Mouse (Mus musculus) E14TG2a.4 (cell line): ENCODE measurements around the gene Fam117a.

Experiments used
- H3K27me3 ChIP-seq: 2 replicates; pipeline ENCODE4 v1.6.1; 2014; ENCODE audit warnings: low read length, control low read depth; ENCODE audit not compliant: insufficient read depth
- H3K36me3 ChIP-seq: 2 replicates; pipeline ENCODE4 v1.6.1; 2014; ENCODE audit warnings: low read length, control low read depth; ENCODE audit not compliant: insufficient read depth
- H3K4me1 ChIP-seq: replicated peaks from 2 replicates; pipeline ENCODE4 v1.6.1; 2014; ENCODE audit warnings: low read depth, low read length, control low read depth
- H3K4me3 ChIP-seq: replicated peaks from 2 replicates; pipeline ENCODE4 v1.5.1; 2014; ENCODE audit warnings: mild to moderate bottlenecking, low read length
- H3K9me3 ChIP-seq: 2 replicates; pipeline ENCODE4 v1.6.1; 2014; ENCODE audit warnings: low read length, control low read depth
- CTCF ChIP-seq: conservative IDR thresholded peaks from 2 replicates; pipeline ENCODE4 v1.5.1; 2014; ENCODE audit warnings: low read length
- NANOG ChIP-seq: IDR thresholded peaks from 2 replicates; pipeline ENCODE4 v1.6.1; 2014; ENCODE audit warnings: borderline replicate concordance, low read length, mixed read lengths
- POU5F1 ChIP-seq: IDR thresholded peaks from 2 replicates; pipeline ENCODE4 v1.6.1; 2014; ENCODE audit warnings: low read length, borderline replicate concordance

Gene Fam117a

DNA sequence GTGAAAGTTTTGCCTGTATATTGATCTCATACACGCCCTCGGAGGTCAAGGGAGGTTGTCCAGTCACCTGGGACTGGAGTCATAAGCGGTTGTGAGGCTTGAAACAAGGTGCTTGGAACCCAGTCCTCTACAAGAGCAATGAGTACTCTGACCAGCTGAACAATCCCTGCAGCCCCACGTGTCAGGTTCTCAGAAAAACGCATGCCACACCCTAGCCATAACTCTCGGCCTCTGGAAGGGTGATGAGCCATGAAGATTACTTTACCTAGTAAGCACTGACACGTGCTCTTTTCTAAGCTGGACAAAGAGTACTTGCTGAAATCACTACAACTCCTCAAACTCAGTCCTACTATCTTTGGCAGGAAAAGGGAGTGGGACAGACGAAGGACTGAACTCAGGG lies 29.3 kb upstream of the Fam117a start:
- Histone ChIP-seq H3K4me1 (peaks cover 66% of the 10 kb centered on the region), H3K4me3 (peak overlapping the region; percentile 97), H3K27me3 (no peaks in the 10 kb centered on the region), H3K9me3 (no peaks in the 10 kb centered on the region), H3K36me3 (peaks cover 51% of the 10 kb centered on the region)
- TF ChIP-seq CTCF (no peak), POU5F1 (no peak), NANOG (no peak)

DNA sequence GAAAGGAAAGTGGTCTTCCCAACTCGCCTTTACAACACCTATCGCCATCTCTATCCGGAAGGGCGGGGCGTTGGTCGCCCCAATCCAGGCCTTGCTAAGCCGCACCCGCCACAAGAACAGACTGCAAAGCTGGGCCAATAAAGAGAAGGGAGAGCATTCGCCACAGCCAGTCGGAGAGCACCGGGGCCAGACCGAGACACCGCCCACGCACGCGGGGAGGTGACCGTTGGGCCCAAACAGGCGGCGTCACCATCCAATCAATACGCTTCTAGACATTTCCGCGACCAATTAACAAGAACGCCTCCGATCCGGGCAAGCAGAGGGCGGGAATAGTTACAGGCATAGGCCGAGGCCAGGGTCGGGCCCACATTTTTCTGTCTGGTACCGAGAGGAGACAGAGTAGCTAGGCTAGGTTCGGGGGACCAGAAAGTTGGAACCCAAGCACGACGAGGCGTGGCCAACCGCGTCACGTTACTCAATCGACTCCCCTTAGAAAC lies 27.3 kb upstream of the Fam117a start:
- no peaks in the 10 kb centered on the region for H3K27me3 ChIP-seq
- peaks cover 65% of the 10 kb centered on the region for H3K4me1 ChIP-seq
- no peaks in the 10 kb centered on the region for H3K9me3 ChIP-seq
- H3K4me3 ChIP-seq, result peak overlapping the region; percentile 97
- H3K36me3 ChIP-seq, result peaks cover 31% of the 10 kb centered on the region
- TF ChIP-seq POU5F1 (no peak), CTCF (no peak), NANOG (no peak)

DNA sequence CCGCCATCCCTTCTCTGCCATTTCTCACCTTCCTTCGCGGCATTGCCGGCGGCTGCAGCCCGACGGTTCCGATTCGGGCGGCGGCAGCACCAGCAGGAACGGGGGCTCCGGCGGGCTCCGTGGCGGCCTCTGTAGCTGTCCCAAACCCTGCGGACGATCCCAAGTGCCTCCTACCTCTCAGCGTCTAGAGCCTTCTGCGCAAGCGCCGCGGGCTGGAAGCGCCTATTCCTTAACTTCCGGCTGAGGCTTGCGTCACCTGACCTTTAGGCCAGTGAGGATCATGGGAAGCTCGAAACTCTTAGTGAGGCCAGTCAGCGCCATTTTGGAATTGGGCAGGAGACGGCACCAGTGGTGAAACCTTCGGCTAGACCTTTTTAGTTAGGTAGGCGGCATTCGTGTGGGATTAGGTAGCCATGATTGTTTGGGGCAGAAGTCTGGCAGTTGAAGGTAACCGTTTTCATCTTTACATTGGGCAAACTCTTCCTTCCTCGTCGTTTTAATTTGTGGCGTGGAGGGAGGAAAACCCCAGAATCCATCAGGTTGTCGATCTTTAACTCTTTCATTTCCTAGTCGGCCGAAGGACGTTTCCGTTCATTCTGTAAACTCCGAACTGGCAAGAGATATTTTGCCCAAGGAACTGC lies 26.7 kb upstream of the Fam117a start, which contains the start of gene Kat7:
Gene Kat7 (minus strand): TSS at position 240 of the 641 bp plus-strand sequence.
- H3K27me3 ChIP-seq, result no peaks in the 10 kb centered on the region
- H3K4me3 ChIP-seq, result peak within 1 kb of the TSS; percentile 97
- peaks cover 25% of the 10 kb centered on the region for H3K36me3 ChIP-seq
- no peaks in the 10 kb centered on the region for H3K9me3 ChIP-seq
- H3K4me1 ChIP-seq, result peaks cover 65% of the 10 kb centered on the region
- no peak for TF ChIP-seq NANOG
- no peak for TF ChIP-seq CTCF
- TF ChIP-seq POU5F1, result no peak

DNA sequence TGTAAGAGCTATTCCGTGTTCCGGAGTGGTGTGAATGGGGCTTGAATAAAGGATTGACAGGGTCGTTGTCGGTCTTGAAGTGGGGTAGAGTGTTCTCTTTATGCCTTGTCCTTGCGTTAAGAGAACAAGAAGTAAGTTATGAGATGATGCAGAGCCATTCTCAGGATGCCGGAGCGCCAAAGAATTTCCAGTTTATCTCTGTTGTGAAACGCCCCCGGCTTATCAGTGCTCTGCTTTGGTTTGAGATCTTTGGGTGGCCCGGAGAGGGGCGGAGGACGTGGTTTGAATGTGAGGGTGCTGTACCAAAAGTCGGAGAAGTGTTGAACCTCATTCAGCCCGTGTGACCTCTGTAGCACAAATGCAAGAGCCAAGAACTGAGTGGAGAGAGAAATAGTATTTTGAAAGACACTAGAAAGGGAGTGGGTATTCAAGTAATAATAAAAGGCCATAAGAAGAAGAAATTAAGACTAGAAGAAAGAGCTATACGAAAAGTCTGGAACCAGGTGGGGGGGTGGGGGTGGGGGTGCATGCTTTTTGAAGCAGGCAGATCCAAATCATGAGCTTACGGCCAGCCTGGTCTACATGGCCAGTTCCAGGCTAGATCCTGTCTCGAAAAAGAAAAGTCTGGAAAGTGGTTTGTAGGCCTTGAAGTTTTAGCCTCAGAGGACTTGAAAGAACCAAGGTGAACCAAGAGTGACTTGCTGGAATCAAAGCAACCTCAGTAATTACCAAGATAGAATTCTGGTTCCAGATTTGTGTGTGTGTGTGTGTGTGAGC lies 26.0 kb upstream of the Fam117a start:
- Histone ChIP-seq H3K9me3 (no peaks in the 10 kb centered on the region), H3K4me1 (peaks cover 65% of the 10 kb centered on the region), H3K4me3 (peak overlapping the region; percentile 97), H3K27me3 (no peaks in the 10 kb centered on the region), H3K36me3 (peaks cover 18% of the 10 kb centered on the region)
- no peak for TF ChIP-seq CTCF

DNA sequence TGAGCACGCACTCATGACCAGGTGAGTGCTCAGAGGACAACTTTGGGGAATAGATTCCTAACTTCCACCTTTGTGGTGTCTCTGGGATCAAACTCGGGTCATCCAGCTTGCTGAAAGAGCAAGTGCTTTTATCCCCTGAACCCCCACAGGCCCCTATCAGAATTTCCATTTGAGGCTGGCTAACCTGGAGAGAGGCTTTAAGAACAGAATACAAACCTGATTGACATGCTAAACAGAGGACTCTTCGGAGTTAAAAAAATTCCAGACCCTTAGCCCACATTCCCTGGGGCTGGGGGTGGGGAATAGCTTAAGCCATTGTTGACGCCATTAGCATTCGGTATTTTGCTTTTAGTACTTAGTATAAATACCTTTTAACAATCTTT lies 25.4 kb upstream of the Fam117a start:
- Histone ChIP-seq H3K36me3 (peaks cover 12% of the 10 kb centered on the region), H3K4me1 (peaks cover 65% of the 10 kb centered on the region), H3K9me3 (no peaks in the 10 kb centered on the region), H3K27me3 (no peaks in the 10 kb centered on the region), H3K4me3 (peak overlapping the region; percentile 97)
- TF ChIP-seq POU5F1 (peak; percentile 69), NANOG (peak; percentile 96), CTCF (no peak)

DNA sequence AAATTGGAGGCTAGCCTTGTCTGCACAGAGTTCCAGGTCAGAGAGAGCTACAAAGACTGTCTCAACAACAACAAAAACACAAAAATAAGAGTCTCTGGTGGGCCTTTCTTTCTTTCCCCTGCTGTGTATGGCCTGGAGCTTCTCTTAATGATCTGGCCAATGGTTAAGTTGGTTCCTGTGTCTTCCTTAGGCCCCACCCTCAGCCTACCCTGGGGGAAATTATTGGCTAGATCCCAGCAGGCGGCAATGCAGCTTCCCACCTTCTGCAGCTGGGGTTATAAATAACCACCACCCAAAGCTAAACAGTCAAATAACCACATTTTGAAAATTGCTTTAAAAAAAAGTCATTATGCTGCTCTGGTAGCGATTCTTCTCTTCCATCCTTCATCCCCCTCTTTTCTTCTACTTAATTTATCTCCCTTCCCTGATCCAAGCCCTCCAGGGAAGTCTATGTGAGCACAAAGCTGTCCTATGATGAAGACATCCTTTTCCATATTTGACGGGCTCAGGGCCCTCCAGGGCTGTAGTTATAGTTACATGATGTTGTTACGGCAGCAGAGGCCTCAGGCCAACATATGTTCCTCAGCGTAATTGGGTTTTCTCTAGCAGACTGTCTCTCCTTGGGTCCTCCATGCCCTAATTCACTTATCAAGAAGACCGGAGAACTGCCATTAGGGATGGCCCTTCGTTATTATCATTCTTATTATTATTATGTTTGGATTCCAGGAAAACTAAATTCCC lies 21.4 kb upstream of the Fam117a start:
- peaks cover 7% of the 10 kb centered on the region for H3K36me3 ChIP-seq
- TF ChIP-seq NANOG (no peak), POU5F1 (no peak)
- H3K4me1 ChIP-seq, result peaks cover 56% of the 10 kb centered on the region

DNA sequence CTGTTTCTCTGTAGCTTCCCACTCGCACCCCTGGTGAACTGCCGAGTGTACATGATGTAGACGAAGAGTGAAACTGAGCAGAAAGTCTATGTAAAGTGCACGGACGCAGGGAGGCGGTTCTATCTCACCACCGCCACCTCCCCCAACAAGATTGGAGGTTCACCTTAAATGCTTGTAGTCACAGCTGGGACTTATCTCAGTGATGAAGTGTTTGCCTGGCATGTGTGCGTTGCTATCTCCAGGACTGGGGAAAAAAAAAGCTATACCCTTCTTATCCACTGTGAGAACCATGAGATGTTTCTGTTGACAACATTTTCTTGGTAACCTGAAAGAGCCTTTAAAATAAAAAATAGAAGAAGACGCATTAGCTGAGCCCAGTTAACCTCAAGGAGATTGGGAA lies 18.7 kb upstream of the Fam117a start:
- no peaks in the 10 kb centered on the region for H3K9me3 ChIP-seq
- no peaks in the 10 kb centered on the region for H3K27me3 ChIP-seq
- peaks cover 7% of the 10 kb centered on the region for H3K36me3 ChIP-seq
- TF ChIP-seq POU5F1, result no peak
- no peak for TF ChIP-seq CTCF
- TF ChIP-seq NANOG, result no peak
- H3K4me1 ChIP-seq, result peaks cover 42% of the 10 kb centered on the region
- H3K4me3 ChIP-seq, result no peak overlapping the region

More for the DNA sequence above, 21.4 kb upstream of the Fam117a start:
- H3K9me3 ChIP-seq, result no peaks in the 10 kb centered on the region
- H3K4me3 ChIP-seq, result peak overlapping the region; percentile 17; the same call in 1 of the 2 replicates
- H3K27me3 ChIP-seq, result no peaks in the 10 kb centered on the region

DNA sequence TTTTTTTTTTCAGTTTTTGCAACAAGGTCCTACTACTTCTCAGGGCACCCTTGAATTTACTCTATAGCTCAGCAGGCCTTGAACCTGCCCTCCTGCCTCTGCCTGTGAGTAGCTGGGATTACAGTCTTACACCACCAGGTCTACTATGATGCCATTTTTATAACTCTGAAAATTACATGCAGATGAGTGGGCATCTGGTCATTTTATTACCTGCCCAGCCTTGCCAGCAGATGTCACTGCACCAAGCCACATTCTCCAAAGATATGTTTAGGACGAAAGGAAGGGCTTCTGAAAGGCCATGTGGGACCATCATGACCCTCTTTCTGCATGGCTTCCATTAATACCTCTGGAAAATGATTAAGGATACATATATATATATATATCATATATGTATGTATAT lies 17.3 kb upstream of the Fam117a start:
- Histone ChIP-seq H3K9me3 (no peaks in the 10 kb centered on the region), H3K4me1 (peaks cover 33% of the 10 kb centered on the region), H3K27me3 (0 out of 2 replicates have a peak, but pooled peaks cover under 1% of the 10 kb centered on the region), H3K4me3 (no peak overlapping the region), H3K36me3 (peaks cover 7% of the 10 kb centered on the region)
- no peak for TF ChIP-seq CTCF
- no peak for TF ChIP-seq NANOG
- TF ChIP-seq POU5F1, result no peak

DNA sequence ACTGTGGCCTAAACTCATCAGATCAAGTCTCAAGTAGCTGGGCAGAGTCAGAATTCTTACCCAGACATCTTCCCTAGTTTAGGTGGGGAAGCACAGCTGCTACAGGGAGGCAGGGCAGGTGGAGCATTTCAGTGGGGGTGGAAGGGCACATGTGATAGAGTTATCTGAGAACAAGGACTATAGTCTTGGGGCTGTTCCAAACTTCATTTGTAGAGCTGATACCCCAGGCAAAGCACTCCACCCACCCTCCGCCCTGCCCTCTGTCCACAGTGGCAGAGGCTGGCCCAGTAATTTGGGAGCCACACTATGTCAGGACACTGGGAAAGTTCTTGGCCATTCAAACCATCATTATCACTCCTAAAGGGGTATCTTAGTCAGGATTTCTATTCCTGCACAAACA lies 16.8 kb upstream of the Fam117a start:
- H3K4me3 ChIP-seq, result no peak overlapping the region
- TF ChIP-seq CTCF (no peak), POU5F1 (no peak), NANOG (no peak)
- no peaks in the 10 kb centered on the region for H3K9me3 ChIP-seq
- H3K27me3 ChIP-seq, result 0 out of 2 replicates have a peak, but pooled peaks cover 5% of the 10 kb centered on the region
- H3K36me3 ChIP-seq, result peaks cover 7% of the 10 kb centered on the region
- peaks cover 31% of the 10 kb centered on the region for H3K4me1 ChIP-seq
